Mouse (Mus musculus) gastrocnemius, postnatal 4 days (tissue): ENCODE measurements around the gene Ablim1. TPM values are rescaled to one million over a fixed set of nuclear protein-coding genes. Genes with fewer than 3 reads are reported as not detected.
A peak's percentile ranks its signal among the peaks of the same experiment; 100 is the strongest.

Experiments
- DNase-seq, 2 experiments: peaks; one replicate each; pipeline ENCODE4 v3.0.0; 2021 to 2022; ENCODE audit warnings: low spot score in 2 of 2, mixed read lengths in 2 of 2
- total RNA-seq, 2 experiments: library from RNA; stranded (reverse); gene quantifications; 2 replicates each; pipeline ENCODE4 v1.2.3; 2021

Gene Ablim1
- total RNA-seq, 2 experiments from 2014 or later: 56.8 to 65.5 TPM

DNA sequence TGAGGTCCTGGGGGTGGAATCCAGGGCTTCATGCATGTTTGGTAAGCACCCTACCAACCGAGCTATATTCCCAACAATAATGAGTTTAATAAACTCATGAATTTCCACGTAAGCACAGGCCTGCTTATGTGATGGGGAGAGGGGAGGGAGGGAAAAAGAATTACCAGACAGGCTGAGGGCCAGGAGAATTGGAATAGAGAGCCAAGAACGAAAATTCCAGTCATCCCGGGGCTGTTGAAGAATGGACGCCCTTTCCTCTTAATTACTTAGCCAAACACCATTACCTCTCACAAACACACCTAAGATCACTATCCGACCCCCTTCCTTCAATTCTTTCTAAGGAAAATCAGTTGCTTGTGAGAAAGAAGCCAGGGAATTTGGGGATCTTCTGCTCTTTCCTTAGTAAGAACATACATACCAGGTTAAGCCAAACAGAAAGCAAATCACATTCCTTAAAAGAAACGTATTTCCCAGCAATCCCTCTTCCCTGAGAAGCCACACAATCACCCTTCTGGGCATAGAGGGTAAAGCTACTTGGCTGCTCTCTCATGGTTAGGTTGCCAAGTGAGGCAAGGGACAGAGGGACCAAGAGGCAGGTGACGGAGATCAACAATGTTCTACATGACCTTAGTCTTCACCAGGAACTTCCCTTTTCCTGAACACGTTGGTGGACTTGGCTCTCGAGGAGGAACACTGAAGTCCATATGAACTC is 48.2 kb downstream of the Ablim1 start:
- DNase-seq: no peak

DNA sequence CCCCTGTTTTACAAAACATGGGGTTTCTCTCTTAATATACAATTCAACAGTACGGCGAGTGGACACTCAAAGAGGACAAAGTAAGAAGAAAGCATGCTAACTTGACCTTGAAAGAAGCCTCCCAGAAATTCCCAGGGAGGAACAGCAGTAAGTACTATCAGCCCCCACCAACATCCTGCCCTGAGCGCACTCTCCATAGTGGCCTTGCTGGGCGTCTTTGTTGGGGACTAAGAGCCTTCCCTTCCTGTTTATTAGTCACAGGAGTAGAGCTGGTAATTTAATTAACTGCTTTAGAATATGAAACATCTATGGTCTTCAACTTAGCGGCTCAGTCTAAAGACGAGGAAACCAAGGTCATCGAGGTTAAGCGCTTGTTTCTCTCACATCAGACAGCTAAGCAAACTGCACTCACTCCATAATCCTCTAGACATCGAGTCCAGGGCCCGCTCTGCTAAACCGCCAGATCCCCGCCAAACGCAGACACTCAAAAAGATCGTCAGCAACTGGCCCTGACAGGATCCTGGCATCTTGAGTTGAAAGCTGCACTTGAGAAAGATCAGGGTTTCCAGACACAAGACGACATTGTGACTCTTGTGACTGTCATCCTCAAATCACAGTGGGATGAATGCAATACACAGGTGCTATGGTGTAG is 50.3 kb downstream of the Ablim1 start:
- DNase-seq: no peak

GRCm38 (mm10) chr19:57257801-57258200 is 56.9 kb downstream of the Ablim1 start:
- DNase-seq: no peak

GRCm38 (mm10) chr19:57256666-57257065 is 58.1 kb downstream of the Ablim1 start:
- no peak for DNase-seq

GRCm38 (mm10) chr19:57255157-57255556 is 59.6 kb downstream of the Ablim1 start:
- DNase-seq: no peak

DNA sequence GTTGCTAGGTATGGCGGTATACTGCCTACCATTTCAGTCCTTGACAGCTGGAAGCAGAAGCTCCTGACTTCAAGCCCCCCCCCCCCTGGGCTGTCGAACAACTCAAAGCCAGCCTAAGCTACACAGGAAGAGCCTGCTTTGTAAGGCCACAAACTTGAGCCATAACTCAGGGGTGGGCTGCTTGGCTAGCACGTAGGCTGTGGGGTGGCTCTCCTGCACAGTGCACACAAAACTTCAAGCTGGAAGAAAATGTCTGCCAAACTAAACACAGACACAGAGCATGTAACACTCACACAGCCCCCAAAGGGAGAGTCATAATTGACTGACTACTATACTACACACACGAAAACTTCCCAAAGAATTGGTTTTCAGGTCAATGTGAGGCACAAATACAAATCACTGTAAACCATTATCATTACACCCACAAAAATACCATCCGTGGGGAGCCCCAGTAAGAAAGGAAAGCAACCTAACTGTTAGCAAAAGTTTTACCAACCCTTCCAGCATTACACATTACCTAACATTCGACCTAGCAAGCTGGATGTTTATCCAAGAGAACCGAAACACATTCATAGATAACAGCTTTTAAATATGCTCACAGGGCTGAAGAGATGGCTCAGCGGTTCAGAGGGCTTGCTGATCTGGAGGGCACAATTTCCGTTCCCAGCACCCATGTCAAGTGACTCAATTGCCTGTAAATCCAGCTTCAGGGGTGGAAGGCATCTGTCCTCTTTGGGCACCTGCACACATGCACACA is 61.8 kb downstream of the Ablim1 start:
- no peak for DNase-seq

- DNase-seq: no peak
Measured at GRCm38 (mm10) chr19:57248781-57249180, 65.9 kb downstream of the Ablim1 start.

DNA sequence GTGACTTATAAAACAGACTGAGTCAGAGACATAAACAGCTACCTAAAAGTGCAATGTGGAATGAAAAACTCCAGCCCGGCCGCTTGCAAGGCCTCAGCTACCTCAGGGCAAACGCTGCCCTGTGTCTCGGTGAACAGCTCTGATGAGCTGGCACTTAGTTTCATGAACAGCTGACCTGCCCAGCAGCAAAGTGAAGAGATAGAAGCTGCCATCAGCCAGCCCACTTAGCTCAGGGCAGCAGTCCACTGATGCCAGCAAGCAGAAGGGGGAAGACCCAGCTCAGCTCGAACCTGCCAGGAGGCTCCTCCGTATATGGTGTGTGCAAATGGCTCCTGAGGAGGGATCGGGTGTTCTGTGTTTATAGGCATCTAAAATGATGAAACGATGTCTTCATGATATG is 67.5 kb downstream of the Ablim1 start:
- no peak for DNase-seq

DNA sequence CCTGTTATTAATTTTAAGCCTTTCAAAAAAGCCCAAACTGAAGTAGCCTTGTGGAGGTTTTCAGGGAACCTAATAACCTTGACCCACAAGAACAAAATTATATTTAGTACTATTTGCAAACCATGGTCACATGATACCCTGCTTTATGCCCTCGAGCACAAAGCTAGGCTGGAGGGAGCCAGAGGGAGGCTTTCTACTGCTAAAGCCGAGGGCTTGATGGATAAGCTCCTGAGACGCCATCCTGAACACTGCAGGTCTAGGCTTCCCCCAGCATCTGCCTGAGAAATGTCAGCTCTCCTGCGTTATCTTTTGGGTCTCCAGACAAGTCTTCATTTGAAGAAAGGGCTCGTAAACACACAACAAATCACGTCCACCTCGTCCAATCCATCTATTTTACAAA is 70.4 kb downstream of the Ablim1 start:
- no peak for DNase-seq

GRCm38 (mm10) chr19:57243606-57244005 is 71.1 kb downstream of the Ablim1 start:
- no peak for DNase-seq

DNA sequence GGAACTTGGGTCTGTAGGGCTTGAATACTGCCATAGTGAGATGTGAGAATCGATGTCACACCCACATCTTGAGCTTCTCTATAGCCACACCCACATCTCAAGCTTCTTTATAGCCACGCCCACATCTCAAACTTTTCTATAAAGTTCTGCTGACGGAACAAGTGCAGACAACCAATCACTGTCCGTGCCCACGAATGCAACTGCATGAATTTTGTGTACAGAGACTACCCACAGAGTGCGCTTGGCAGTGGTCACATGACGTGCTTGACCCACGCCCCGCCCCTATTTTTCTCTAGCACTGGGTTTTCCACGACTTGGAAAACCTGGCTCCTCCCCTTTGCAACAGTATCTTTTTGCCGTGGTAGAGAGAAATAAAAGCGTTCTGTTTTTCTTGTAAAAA is 71.5 kb downstream of the Ablim1 start:
- no peak for DNase-seq

DNA sequence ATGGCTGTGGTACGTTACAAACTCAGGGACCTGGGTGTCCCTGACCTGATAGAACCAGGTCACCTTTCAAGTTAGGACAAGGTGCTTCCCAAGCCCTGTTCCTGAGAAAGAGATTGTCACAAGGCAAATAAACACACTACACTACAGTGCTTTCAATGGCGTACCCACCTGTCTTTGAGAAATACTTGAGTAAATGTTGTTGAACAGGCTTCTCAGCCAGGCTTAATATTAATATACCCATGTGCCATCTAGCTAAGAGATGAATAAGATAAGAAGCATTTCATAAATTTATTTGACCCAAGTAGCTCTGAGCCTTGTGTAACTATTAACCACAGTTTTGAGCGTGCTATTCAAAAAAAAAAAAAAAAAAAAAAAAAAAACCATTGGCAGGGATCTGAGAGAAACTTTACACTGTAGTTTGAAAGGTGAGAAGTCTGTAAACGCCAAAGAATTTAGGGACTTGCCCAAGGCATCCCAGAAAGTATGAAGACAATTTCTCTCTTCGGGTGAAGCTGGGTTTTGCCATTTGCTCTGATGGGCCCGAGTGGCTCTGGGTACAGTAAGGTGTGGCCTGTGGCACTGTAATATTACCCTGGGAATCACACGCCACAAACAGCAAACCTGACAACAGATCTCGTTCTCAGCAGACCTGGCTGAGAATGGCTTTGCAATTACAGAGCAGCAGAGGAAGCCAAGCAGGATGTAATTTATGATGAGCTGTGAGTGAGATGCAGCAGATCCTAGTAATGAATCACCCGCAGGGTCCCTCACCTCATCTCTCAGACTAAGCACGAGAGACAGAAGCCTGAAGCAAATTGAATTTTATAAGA is 73.1 kb downstream of the Ablim1 start:
- no peak for DNase-seq

- DNase-seq: no peak
Measured at GRCm38 (mm10) chr19:57240259-57240658, 74.5 kb downstream of the Ablim1 start.

GRCm38 (mm10) chr19:57239176-57239784 is 75.4 kb downstream of the Ablim1 start:
- peak; percentile 29 to 65 for DNase-seq

- no peak for DNase-seq
Measured at GRCm38 (mm10) chr19:57238461-57238860, 76.3 kb downstream of the Ablim1 start.

DNA sequence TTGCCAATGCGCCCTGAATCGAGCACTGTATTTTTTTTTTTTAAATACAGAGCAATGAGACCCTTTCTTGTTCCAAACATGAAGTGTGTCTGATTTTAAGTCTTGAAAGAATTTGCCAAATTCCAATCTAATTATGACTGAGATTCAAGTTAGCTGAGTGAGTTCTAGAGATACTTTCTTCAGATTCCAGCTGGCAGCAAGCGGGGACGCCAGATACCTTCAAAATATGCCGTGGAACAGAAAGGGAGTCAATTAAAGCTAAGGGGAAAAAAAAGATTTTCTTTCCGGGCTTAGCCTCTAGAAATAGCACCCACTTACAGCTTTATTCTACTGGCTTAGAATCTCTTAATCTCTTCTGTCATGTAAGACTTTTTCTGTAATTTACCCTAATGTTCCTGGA is 77.2 kb downstream of the Ablim1 start:
- no peak for DNase-seq

DNA sequence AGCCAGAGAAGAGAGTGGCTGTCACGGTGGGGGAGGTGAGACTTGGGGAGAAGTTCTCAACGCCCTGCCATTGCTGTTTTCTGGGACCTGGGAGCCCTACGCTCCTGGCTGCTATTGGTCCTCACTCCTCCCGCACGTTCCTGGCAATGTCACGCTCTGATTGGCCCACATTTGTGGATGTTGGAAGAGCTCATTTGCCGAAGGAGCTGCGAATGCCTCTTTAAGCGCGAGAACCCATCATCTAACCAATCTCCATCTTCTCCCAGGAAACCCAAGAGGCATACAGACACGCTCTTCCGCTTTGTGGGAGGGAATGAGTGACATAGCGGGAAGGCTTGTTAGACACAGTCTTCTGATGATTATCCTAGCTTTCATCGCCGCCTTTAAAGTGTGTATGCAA is 78.1 kb downstream of the Ablim1 start:
- no peak for DNase-seq

DNA sequence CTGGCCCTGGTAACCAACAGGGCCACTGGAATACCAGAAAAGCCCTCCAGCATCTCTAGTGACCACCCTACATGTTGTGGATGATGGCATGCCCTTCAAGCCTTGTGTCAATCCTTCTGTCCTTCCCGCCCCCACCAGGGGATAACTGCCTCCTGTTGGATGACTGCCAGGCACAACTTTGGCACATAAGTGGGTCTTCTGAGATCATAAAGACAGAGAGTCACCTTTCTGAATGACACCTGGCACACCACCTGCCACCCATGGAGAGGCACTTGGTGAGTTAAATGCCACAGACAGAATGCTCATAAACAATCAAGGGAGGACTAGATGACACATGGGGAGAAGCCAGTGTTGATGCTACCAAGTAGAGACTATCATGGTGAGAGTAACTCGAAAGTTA is 78.8 kb downstream of the Ablim1 start:
- DNase-seq: no peak

GRCm38 (mm10) chr19:57230996-57231395 is 83.7 kb downstream of the Ablim1 start:
- DNase-seq: no peak

GRCm38 (mm10) chr19:57229161-57229560 is 85.6 kb downstream of the Ablim1 start:
- DNase-seq: no peak

- no peak for DNase-seq
Measured at GRCm38 (mm10) chr19:57228576-57228975, 86.1 kb downstream of the Ablim1 start.
